Mouse (Mus musculus): Measurements from ENCODE around the gene Pcmtd2.

DNA sequence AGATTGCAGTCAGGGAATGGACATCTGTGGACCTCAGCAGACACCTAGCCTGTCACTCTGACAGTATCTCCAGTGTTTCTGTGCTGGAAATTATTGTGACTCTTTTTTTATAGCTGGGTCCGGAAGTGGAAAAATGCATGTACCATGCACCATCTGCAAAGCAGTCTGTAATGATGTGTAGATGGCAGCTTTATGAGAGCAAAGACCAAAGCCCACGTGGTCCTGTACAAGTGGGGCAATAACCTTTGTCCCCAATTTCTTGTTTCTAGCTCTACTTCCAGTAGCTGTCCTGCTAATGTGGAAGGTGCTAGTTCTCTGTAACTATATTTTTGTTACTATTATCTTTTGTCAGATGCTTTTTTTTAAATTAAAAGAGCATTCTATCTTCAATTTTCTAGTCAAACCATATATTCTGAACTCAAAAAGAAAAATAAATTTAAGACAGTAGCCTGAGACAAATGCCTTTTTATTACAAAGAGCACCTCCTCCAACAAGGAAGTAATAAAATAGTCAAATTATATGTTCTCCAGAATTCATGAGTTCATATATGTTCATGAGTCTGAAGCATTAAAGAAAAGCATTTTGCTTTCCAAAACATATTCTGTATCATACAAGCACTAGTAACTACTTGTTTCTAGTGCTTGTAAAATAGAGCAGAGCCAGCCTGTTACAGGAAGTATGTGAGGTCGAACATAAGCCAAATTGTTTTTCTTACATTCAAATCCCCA is 45.5 kb downstream of the Pcmtd2 start:
- TF ChIP-seq CTCF (IDR thresholded peaks at IDR 0.05; ENCODE audit: extremely low read depth, insufficient read depth, low read length) (no peak), POLR2A (IDR thresholded peaks at IDR 0.05; ENCODE audit: extremely low read depth, insufficient read depth, low read length) (no peak)
